Mouse (Mus musculus) fat pad, adult 2 months (tissue): ENCODE results near the gene Cachd1.

Experiments
- DNase-seq: peaks from one replicate; pipeline ENCODE4 v3.0.0-alpha.2; 2011; ENCODE audit warnings: low read depth, low spot score; ENCODE audit errors: extremely low read depth

Cachd1 gene

DNA sequence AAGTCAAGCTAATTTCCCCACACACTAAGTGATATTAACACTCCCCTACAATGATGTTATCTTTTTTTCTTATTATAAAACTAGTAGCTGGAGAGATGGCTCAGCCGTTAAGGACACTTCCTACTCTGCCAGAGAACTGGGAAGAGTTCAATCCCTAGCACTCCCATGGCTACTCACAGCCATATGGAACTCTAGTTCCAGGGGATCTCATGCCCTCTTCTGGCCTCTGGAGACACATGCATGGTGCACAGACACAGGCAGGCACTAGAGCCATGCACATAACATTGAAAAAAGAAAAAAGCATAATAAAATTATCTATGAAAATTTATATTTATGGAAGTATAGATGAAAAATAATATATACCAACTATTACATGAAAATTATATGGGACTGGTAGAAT is 210.7 kb downstream of the Cachd1 start:
- no peak for DNase-seq

DNA sequence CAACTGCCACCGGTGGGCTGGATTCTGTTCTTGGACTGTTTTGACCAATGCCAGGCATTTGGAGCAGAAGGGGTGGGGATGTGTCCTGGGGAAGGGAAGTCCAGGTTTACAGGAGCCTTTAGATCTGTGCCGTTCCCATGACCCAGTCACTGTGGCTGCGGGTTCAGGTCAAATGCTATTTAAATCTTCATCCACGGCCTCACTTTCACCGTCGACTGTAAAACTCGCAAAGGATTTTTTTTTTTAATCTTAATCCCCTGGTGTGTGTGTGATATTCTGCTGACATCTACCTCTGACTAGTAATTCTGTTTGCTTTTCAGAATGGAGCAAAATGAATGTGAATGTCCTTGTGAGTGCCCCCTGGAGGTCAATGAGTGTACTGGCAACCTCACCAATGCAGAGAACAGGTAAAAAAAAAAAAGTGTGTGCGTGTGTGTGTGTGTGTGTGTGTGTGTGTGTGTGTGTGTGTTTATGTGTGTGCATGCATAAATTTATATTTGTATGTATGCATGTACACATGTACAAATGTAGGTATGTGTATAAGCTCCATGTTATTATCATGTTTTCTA is 211.8 kb downstream of the Cachd1 start:
- DNase-seq = no peak

GRCm38 (mm10) chr4:100990996-100991395 is 214.5 kb downstream of the Cachd1 start:
- no peak for DNase-seq

DNA sequence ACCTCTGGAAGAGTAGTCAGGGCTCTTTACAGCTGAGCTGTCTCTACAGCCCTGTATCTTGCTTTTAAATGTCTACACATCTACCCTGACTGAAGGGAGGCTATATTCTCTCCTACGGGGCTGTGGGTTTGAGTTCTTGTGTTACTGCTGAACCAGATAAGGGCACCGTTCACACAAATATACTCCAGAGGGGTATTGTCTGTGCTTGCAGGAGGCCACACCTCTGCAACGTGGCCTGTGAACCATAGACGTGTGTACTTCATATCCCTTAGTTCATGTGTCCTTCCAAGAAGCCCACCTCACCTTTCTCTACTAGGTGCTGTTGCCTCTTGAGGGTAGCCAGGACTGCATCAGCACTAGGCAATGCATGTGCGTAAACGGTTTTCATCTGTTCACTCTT is 215.6 kb downstream of the Cachd1 start:
- no peak for DNase-seq

- DNase-seq = no peak
Observed at GRCm38 (mm10) chr4:100994442-100995255, 218.2 kb downstream of the Cachd1 start.

- DNase-seq = no peak
Observed at GRCm38 (mm10) chr4:100995617-100996016, 219.1 kb downstream of the Cachd1 start.

DNA sequence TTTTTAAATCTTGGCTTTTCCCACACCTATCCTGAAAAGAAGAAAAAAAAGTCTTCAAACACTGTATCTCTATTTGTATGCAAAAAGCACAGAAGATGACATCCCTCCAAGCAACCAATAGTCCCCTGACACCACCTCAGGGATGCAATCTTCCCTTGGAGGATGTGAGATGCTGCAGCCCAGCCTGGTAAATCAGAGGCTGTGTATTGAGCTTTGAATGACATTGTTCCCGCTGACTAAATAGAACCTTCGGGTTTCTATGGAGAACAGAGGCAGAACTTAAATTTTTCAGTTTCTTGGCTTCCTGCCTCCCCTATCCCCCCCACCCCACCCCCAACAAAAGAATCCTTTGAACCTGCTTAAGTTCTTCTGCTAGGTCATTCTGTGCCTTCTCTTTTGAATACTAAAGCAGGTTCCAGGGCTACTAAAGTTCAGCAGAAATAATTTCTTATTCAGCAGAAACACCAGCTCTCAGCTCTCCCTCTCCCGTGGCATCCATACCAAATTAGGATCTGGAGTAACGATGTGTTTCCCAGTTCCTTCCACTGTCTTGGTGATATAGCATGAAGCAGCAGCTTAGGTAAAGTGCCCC is 219.7 kb downstream of the Cachd1 start:
- no peak for DNase-seq

GRCm38 (mm10) chr4:100998145-100998544 is 221.7 kb downstream of the Cachd1 start:
- no peak for DNase-seq

DNA sequence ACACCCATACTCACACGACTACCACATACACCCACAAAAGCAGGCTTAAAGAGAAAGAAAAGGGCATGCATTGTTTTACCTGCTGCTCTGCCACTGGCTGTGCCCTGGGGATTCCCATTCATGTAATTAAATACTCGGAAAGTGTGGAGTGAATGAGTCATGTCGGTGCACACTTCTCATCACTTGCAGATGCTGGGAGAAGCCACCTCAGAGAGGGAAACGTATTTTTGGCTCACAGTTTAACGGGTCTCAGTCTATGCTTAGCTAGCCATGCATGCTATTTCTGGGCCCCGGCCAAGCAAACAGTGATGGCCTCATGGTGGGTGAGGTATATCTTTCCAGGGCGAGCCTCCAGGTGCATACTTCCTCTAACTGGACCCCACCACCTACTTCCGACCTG is 222.4 kb downstream of the Cachd1 start:
- no peak for DNase-seq

GRCm38 (mm10) chr4:101000622-101001021 is 224.1 kb downstream of the Cachd1 start:
- DNase-seq = no peak

DNA sequence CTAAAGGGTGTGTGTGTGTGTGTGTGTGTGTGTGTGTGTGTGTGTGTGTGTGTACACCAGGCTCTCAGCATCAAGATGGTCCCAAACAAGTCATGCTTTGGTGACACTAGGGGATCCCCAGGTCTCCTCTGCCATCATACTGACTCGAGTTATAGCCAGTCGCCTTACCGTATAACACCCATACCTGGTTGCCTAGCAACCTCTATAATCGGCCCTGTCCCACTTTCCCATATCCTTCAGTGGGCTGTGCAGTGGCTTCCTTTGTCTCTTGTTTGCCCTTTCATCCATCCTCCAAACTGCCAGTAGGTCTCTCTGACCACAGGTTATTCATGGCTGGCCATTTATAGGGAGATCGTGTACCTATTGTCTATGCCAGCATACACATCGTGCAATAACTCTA is 224.6 kb downstream of the Cachd1 start:
- DNase-seq = no peak

- DNase-seq = no peak
Observed at GRCm38 (mm10) chr4:101002961-101003360, 226.5 kb downstream of the Cachd1 start.

DNA sequence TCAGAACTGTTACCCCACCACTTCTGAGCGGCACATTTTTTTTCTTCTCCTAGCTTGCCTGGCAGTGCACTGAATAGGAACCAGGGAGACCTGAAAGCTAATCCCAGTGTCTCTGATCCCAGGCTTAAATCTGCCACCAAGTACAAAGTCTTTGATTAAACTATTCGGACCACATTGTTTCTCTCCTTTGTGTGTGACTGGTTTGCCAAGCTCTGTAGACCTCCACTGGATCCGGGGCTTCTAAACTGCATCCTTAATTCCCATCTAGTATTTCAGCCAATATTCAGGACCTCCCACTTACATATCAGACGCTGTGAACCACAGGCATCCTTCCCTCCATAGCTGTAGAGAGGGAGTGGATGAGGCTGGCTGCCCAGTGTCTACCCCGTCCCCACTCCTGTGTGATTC is 231.9 kb downstream of the Cachd1 start:
- no peak for DNase-seq

DNA sequence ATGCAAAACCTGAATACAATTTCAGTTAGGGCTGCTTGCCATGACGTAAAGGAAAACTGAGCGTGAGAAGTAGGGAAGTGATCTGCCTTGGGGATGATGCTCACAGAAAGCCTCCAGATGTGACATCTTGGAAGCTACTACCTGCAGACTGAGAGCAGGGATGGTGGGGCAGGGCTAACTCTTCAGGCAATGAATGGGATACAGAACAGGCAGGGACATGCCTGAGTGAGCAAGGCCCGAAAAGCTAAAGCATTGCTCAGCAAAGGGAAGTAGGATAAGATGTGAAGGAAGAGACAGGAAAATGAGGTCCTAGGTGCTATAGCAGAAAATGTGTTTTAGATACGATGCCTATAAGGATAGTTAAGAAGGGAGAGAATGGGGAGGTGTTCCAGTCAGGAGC is 232.6 kb downstream of the Cachd1 start:
- no peak for DNase-seq

GRCm38 (mm10) chr4:101017806-101018205 is 241.3 kb downstream of the Cachd1 start:
- no peak for DNase-seq

DNA sequence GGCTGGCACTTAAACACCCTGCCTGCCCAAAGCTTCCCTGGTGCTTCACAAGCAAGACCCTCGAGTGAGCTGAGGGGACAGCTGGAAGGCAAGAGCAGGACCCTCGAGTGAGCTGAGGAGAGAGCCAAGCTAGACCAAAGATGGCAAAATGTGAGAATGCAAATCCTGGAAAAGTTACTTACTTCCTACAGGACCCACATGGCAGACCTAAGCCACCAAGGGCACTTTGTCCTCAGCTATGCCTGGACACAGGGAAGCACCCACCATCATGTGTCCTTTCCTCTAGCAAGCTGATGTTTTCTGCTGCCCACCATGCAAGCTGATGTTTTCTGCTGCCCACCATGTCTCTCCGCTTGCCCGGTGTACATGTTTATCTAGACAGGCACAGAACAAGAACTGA is 244.1 kb downstream of the Cachd1 start, which contains the start of gene Gm10577:
Gene Gm10577 (minus strand): TSS at position 101 of the 400 bp plus-strand sequence.
- DNase-seq = no peak

- DNase-seq = no peak
Observed at GRCm38 (mm10) chr4:101026566-101026965, 250.1 kb downstream of the Cachd1 start.

GRCm38 (mm10) chr4:101026995-101027394 is 250.5 kb downstream of the Cachd1 start:
- no peak for DNase-seq

DNA sequence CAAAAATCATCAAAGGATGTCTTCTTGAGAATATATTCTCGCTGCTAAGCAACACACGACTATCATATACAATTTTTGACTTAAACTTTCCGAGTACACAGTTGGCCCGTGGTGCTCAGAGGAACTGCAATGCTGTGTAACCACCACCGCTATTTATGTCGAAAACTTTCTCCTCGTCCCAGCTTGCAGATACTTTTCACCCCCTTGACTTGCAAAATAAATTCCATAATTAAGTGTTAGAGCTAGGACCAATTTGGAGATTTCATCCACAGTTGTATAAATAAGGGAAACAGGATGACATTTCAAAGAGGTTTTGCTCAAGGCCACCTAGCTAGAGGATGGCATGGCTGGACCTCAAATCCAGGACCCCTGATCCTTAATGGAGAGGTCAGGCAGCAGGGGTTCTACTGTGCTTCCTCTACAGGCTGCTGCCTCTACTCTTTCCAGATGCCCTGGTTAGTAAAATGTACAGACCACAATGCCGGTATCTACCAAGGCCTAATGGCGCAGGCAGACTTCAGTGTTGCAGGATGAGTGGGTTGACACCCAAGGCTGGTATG is 251.5 kb downstream of the Cachd1 start:
- no peak for DNase-seq

- DNase-seq = no peak
Observed at GRCm38 (mm10) chr4:101033047-101033446, 256.6 kb downstream of the Cachd1 start.

- DNase-seq = no peak
Observed at GRCm38 (mm10) chr4:101035131-101035530, 258.7 kb downstream of the Cachd1 start.

- DNase-seq = no peak
Observed at GRCm38 (mm10) chr4:101037156-101037555, 260.7 kb downstream of the Cachd1 start.
